Mouse (Mus musculus) lung, postnatal 10 days (tissue): ENCODE measurements at regions not wholly inside any gene's neighbourhood (a gene's known extent, or its start where the extent isn't known, plus 50 kb on each side); places are given as distances from the start of the nearest gene placed in this dataset.
A peak's percentile ranks its signal among the peaks of the same experiment; 100 is the strongest.

Source experiments
- DNase-seq: peaks from one replicate; pipeline ENCODE4 v3.0.0; 2021

DNA sequence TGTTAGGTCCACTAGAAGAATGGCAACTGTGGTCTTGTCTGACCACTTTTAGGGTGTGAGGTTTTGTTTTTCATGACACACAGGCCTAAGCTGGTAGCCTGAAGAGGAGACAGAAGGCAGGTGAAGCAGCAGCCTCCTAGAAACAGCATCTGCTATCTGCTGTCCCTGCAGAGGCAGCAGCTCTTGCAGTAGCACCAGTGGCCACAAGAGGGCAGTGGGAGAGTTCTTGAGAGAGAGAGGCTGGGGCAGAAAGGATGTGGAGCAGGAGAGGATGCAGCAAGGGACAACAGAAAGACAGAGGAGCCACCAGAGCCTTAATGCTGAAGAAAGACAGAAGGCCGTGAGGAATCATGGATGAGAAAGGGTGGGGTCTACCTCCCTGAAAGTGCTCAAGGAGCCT is 88.1 kb upstream of the Usp51 start:
- DNase-seq = peak; percentile 70

DNA sequence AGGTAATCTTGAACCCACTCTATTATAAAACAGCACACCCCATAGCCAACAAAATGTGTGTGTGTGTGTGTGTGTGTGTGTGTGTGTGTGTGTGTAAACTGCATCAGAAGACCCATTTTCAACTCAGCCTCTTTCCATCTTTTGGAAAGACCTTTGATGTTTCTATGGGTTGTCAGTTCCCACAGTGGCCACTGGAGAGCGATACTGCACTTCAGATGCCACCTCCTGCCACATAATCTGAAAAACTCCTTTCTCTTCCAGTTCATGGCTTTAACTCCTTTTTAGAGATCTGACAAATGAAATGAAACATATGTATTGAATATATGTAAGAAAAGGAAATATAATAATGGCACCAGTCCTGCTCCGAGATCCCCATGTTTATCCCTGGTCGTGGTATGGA is 79.3 kb upstream of the Usp51 start:
- peak; percentile 1 for DNase-seq

DNA sequence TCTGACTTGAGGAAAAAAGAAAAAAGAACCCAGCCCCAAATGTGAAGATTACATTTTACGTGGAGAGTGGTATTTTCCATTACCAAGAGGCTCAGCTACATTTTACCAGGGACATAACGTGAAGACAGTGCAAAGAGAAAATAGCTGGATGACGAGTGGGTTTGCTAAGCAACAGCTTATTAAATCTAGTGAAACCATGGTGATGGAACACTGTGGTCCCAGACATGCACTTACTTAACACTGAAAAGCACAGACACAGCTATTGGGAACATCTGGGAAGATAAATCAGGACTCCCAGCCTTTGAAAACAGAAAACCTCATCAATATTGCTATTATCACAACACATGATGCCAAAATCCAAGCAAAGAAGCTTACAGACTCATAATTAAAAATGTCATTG is 60.1 kb upstream of the Usp51 start:
- no peak for DNase-seq
